Mouse (Mus musculus) forebrain, embryonic 11.5 days (tissue): Measurements from ENCODE around the gene Depdc7. TPM values are rescaled to one million over a fixed set of nuclear protein-coding genes. Genes with fewer than 3 reads are reported as not detected.

Experiments
- ATAC-seq: fragments of 200-750 bp; cut with Nextera tagmentation; replicated peaks from 2 replicates; pipeline ENCODE4 v1.8.0; 2017; ENCODE audit warnings: moderate TSS enrichment; ENCODE audit not compliant: low FRiP score
- DNase-seq: peaks from one replicate; pipeline ENCODE4 v3.0.0-alpha.2; 2017; ENCODE audit warnings: low spot score
- H3K27ac ChIP-seq: fragments of 300-500 bp; sonication (generic); 2 replicates; pipeline ENCODE4 v1.5.1; 2014; ENCODE audit warnings: low read depth, low read length
- H3K27me3 ChIP-seq: fragments of 300-500 bp; sonication (generic); 2 replicates; pipeline ENCODE4 v1.6.1; 2014; ENCODE audit warnings: mild to moderate bottlenecking, low read length, mixed read lengths; ENCODE audit not compliant: control insufficient read depth, insufficient read depth
- H3K36me3 ChIP-seq: fragments of 300-500 bp; sonication (generic); 2 replicates; pipeline ENCODE4 v1.6.1; 2014; ENCODE audit warnings: mild to moderate bottlenecking, low read length, moderate library complexity, mixed read lengths; ENCODE audit not compliant: control insufficient read depth, insufficient read depth
- H3K4me1 ChIP-seq: fragments of 300-500 bp; sonication (generic); replicated peaks from 2 replicates; pipeline ENCODE4 v1.6.1; 2014; ENCODE audit warnings: low read length, mixed read lengths; ENCODE audit not compliant: control insufficient read depth, insufficient read depth
- H3K4me2 ChIP-seq: fragments of 300-500 bp; sonication (generic); 2 replicates; pipeline ENCODE4 v1.6.1; 2014; ENCODE audit warnings: low read depth, mild to moderate bottlenecking, low read length, moderate library complexity, mixed read lengths; ENCODE audit not compliant: severe bottlenecking
- H3K4me3 ChIP-seq: fragments of 300-500 bp; sonication (generic); 2 replicates; pipeline ENCODE4 v1.5.1; 2014; ENCODE audit warnings: low read depth, low read length
- H3K9ac ChIP-seq: fragments of 300-500 bp; sonication (generic); 2 replicates; pipeline ENCODE4 v1.6.1; 2014; ENCODE audit warnings: low read length
- H3K9me3 ChIP-seq: fragments of 300-500 bp; sonication (generic); 2 replicates; pipeline ENCODE4 v1.6.1; 2016; ENCODE audit warnings: low read length, mixed read lengths; ENCODE audit not compliant: control insufficient read depth
- WGBS: fragments of 180-500 bp; shearing (Covaris S2); extraction: QIAGEN DNeasy Blood & Tissue Kit; methylation state at CpG from one replicate; pipeline ENCODE4 v1.1.7; 2014; 5-methylcytosine and 5-hydroxymethylcytosine counted together
- polyA plus RNA-seq: library from polyadenylated mRNA; unstranded; fragments of >200 nt; fragmentation: Nextera tagmentation; extraction: Ambion mirVana; gene quantifications from 2 replicates; pipeline ENCODE4 v1.2.1, GENCODE M21; 2014

Gene Depdc7
- polyA plus RNA-seq, 1 experiment from 2014 or later, result 5.5 TPM

DNA sequence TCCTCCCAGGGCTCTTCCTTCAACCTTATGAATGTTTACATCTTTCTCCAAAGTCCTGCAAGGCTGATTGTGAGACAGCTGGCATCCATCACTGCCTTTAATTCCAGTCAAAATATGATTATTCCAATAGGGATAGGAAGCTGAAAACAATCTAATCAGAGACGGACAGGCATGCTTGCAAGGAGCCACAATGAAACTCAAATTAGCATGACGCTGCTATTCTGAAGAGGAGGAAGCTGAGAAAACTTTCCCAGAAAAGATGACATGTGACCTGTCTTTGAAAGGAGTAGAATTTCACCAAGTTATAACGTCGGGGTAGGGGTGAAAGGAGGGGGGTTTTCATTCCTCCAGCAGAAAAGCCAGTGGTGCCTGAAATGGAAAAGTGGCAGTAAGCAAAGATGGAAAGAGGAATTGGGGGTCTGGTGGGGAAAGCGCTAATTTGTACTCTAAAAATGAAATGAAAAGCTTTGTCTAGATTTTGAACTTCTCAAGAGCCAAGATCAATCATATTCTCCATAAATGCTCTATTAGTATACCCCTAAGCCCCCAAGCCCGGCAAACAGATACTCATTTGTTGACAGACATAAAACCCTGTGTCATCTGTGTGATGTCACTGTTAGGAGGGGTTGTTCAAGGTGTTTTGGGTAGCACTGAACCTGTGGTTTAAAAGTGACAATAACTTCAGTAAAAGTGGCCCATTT lies 31.9 kb downstream of the Depdc7 start:
- WGBS, result 26% methylated on average over 6 of the region's 6 CpGs
- ATAC-seq (no peak), DNase-seq (no peak)
- Histone ChIP-seq H3K27me3 (no peaks in the 10 kb centered on the region), H3K4me3 (peak overlapping the region; percentile 69), H3K9me3 (no peaks in the 10 kb centered on the region), H3K4me1 (peaks cover 8% of the 10 kb centered on the region; the same call in 1 of the 2 replicates), H3K4me2 (peak overlapping the region; percentile 54), H3K36me3 (no peaks in the 10 kb centered on the region), H3K9ac (peak overlapping the region; percentile 94; the same call in 1 of the 2 replicates), H3K27ac (peak overlapping the region; percentile 77; the same call in 1 of the 2 replicates)

DNA sequence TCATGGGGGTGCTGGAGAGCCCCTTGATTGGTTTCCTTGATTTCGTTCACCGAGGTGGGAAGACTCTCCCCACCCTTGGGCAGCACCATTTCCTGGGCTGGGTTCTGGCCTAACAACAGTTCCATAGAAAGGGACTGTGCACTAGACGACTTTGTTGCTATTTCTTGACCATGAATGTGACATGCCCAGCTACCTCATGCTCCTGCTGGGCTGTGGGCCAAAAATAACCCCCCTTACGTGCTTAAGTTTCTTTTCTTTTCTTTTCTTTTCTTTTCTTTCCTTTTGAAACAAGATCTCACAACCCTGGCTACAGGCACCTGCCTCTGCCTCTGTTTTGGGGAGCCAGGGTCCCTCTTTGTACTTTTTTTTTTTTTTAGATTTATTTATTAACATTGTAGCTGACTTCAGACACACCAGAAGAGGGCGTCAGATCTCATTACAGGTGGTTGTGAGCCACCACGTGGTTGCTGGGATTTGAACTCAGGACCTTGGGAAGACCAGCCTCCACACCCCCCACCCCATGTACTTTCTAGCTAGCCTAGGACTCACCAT lies 32.8 kb downstream of the Depdc7 start:
- DNase-seq (no peak), ATAC-seq (no peak)
- Histone ChIP-seq H3K4me1 (peaks cover 10% of the 10 kb centered on the region; the same call in 1 of the 2 replicates), H3K4me3 (no peak overlapping the region), H3K9me3 (no peaks in the 10 kb centered on the region), H3K36me3 (no peaks in the 10 kb centered on the region; the same call in 1 of the 2 replicates), H3K27ac (no peak overlapping the region), H3K27me3 (no peaks in the 10 kb centered on the region), H3K9ac (no peak overlapping the region), H3K4me2 (no peak overlapping the region)
- 56% methylated on average over 6 of the region's 6 CpGs for WGBS

DNA sequence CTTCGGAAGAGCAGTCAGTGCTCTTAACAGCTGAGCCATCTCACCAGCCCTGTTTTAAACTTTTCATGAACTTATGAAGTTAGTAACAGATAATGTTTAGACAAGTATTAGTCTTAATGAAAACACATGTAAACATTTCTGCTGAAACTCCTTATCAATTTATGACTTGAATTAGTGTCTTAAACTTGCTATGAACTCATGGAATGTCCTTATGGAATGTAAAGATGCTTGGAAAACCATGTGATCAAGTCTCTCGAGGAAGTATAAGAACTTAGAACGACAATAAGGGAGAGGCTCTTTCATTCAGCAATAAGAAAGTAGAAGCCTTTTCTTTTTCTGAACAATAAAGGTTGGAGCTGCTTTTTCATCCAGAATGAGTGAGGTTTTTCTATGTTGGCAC lies 38.3 kb downstream of the Depdc7 start:
- H3K36me3 ChIP-seq, result no peaks in the 10 kb centered on the region; the same call in 1 of the 2 replicates
- WGBS, result 76% methylated on average over 3 of the region's 3 CpGs
- no peak overlapping the region for H3K4me2 ChIP-seq
- peaks cover 3% of the 10 kb centered on the region; the same call in 1 of the 2 replicates for H3K4me1 ChIP-seq
- no peak overlapping the region for H3K9ac ChIP-seq
- H3K27me3 ChIP-seq, result no peaks in the 10 kb centered on the region
- ATAC-seq, result no peak
- no peak overlapping the region for H3K4me3 ChIP-seq
- H3K9me3 ChIP-seq, result no peaks in the 10 kb centered on the region
- DNase-seq, result no peak
- no peak overlapping the region for H3K27ac ChIP-seq

DNA sequence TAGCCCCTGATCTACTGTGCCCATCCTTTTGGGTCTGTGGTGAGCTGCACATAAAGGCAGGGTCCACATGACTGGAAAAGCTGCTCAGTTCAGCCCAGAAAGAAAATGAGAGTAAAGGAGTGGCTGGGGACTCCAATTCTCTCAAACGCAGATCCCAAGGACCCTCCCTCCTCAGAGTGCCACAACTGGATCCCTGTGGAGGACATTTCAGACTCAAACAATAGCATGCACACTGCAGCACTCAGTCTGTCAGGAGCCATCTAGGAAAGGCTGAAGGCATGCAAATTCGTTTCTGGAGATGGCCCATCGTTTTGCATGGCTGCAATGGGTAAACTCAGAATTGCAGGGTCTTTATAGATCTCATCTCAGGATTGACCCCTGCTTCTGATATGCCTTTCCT lies 39.5 kb downstream of the Depdc7 start:
- Histone ChIP-seq H3K27ac (no peak overlapping the region), H3K4me2 (no peak overlapping the region), H3K4me3 (no peak overlapping the region), H3K9ac (no peak overlapping the region), H3K4me1 (peaks cover 3% of the 10 kb centered on the region; the same call in 1 of the 2 replicates), H3K27me3 (no peaks in the 10 kb centered on the region), H3K9me3 (no peaks in the 10 kb centered on the region), H3K36me3 (no peaks in the 10 kb centered on the region; the same call in 1 of the 2 replicates)
- DNase-seq (no peak), ATAC-seq (no peak)
- WGBS, result 68% methylated on average over 3 of the region's 3 CpGs

DNA sequence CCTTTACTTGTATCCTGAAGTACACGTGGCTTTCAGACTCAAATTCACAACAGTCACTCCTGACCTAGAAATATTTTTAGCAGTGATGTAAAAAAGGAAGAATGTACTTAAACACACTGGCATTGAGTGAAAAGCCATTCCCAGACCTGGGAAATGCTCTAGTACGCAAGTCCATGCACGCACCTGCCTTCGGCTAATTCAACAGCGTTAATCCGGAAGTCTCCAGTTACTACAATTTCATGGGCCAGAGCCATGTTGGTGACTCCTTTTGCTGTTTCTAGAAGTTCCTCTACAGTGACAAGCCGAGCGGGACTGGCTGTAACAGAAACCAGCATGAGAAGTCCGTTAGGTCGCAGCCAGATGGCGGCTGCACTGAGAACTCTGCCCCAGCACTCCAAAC lies 43.0 kb downstream of the Depdc7 start:
- DNase-seq (no peak), ATAC-seq (no peak)
- Histone ChIP-seq H3K9ac (no peak overlapping the region), H3K27ac (no peak overlapping the region), H3K9me3 (no peaks in the 10 kb centered on the region), H3K4me2 (no peak overlapping the region), H3K27me3 (no peaks in the 10 kb centered on the region), H3K4me1 (no peaks in the 10 kb centered on the region), H3K36me3 (no peaks in the 10 kb centered on the region), H3K4me3 (no peak overlapping the region)
- WGBS, result 90% methylated on average over 11 of the region's 11 CpGs

DNA sequence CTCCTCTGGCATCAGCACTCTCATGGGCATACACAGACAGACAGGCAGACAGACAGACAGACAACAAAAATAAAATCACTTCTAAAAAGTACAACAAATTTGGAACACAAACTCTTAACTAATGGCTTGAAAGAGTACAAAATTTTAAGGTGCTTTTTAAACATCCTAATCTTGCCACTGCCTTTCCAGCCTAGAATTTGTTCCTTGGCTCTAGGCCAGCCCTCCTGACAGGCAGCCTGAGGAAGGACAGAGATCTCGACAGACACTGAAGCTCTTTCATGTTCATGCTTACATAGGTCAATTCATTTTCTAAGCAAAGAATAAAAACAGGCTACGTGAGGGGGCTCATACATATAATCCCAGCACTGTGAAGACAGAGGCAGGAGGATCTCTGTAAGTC lies 50.1 kb downstream of the Depdc7 start:
- peak; percentile 22 for DNase-seq
- H3K27me3 ChIP-seq, result no peaks in the 10 kb centered on the region
- ATAC-seq, result no peak
- no peak overlapping the region for H3K9ac ChIP-seq
- H3K4me1 ChIP-seq, result no peaks in the 10 kb centered on the region
- H3K4me3 ChIP-seq, result no peak overlapping the region
- no peak overlapping the region for H3K4me2 ChIP-seq
- H3K36me3 ChIP-seq, result no peaks in the 10 kb centered on the region
- 81% methylated on average over 2 of the region's 2 CpGs for WGBS
- H3K9me3 ChIP-seq, result no peaks in the 10 kb centered on the region
- no peak overlapping the region for H3K27ac ChIP-seq

DNA sequence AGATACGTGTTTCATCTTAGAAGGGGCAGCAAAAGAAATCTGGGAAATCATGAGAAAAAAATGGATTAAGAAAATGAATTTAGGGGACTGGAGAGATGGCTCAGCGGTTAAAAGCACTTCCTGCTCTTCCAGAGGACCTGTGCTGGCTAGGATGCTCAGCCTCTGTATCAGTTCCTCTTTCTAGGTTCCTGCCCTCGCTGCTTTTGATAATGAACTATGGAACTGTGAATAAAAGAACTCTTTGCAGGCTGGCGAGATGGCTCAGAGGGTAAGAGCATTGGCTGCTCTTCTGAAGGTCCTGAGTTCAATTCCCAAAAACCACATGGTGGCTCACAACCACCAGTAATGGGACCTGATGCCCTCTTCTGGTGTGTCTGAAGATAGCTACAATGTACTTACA lies 52.0 kb downstream of the Depdc7 start:
- H3K27ac ChIP-seq, result no peak overlapping the region
- no peak overlapping the region for H3K9ac ChIP-seq
- no peak overlapping the region for H3K4me3 ChIP-seq
- no peaks in the 10 kb centered on the region for H3K9me3 ChIP-seq
- H3K4me2 ChIP-seq, result no peak overlapping the region
- no peaks in the 10 kb centered on the region for H3K4me1 ChIP-seq
- no peaks in the 10 kb centered on the region for H3K36me3 ChIP-seq
- ATAC-seq, result no peak
- H3K27me3 ChIP-seq, result no peaks in the 10 kb centered on the region
- no peak for DNase-seq
- 79% methylated on average over 4 of the region's 4 CpGs for WGBS

DNA sequence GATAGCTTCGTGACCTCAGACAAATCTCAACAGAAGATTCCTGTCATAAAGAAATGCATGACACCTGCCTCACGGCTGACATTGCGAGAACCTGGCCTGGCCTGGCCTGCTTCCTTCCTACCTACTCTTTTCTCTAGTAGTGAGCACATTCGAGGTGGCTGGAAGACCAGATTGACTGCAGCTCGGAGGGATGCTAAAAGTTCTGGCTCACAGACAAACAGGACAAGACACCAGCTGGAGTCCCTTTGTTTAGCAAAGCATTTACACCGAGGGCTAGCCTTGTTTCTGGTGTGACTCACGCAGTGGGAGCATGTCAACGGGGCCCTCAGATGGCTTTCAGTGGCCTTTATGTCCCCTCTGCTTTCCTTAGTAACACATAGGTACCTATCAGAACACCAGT lies 54.0 kb downstream of the Depdc7 start:
- no peaks in the 10 kb centered on the region for H3K36me3 ChIP-seq
- H3K9ac ChIP-seq, result no peak overlapping the region
- H3K9me3 ChIP-seq, result no peaks in the 10 kb centered on the region
- DNase-seq (peak; percentile 32), ATAC-seq (no peak)
- no peaks in the 10 kb centered on the region for H3K4me1 ChIP-seq
- no peaks in the 10 kb centered on the region for H3K27me3 ChIP-seq
- no peak overlapping the region for H3K27ac ChIP-seq
- WGBS, result 86% methylated on average over 8 of the region's 8 CpGs
- H3K4me3 ChIP-seq, result no peak overlapping the region
- H3K4me2 ChIP-seq, result no peak overlapping the region

DNA sequence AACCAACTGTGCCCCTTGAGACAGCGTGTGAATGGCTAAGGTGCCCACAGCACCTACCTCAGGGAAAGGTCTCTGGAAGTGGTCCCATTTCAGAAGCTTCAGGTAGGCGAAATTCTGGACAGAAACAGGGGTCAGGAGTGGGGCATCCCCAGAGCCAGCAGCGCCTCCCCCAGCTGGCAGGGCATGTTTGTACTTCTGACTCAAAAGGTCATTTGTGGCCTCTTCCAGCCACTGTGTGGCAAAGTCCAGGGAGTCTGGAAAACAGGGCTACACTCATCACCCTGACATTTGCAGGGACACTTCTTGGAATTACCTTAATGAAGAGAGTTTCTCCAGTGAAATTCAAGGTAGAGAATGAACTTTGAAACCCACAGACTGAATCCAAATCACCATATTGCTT lies 54.4 kb downstream of the Depdc7 start:
- DNase-seq (peak; percentile 25), ATAC-seq (no peak)
- H3K4me3 ChIP-seq, result no peak overlapping the region
- WGBS, result 84% methylated on average over 3 of the region's 3 CpGs
- no peaks in the 10 kb centered on the region for H3K36me3 ChIP-seq
- no peaks in the 10 kb centered on the region for H3K27me3 ChIP-seq
- no peak overlapping the region for H3K27ac ChIP-seq
- H3K9ac ChIP-seq, result no peak overlapping the region
- no peak overlapping the region for H3K4me2 ChIP-seq
- no peaks in the 10 kb centered on the region for H3K4me1 ChIP-seq
- no peaks in the 10 kb centered on the region for H3K9me3 ChIP-seq
